Mouse (Mus musculus) 3T3-L1 (cell line): ENCODE results near the gene Dnah10.

Experiments used
- DNase-seq: peaks from one replicate; pipeline ENCODE4 v3.0.0-alpha.2; 2015; ENCODE audit warnings: low read depth, low spot score

Gene Dnah10

GRCm38 (mm10) chr5:124862871-124863741 is 138.2 kb downstream of the Dnah10 start:
- DNase-seq = peak; percentile 54

- peak; percentile 85 for DNase-seq
Measured at GRCm38 (mm10) chr5:124868981-124869380, 144.1 kb downstream of the Dnah10 start.

GRCm38 (mm10) chr5:124872033-124872432 is 147.1 kb downstream of the Dnah10 start:
- peak; percentile 89 for DNase-seq

- no peak for DNase-seq
Measured at GRCm38 (mm10) chr5:124873096-124873495, 148.2 kb downstream of the Dnah10 start.

- no peak for DNase-seq
Measured at GRCm38 (mm10) chr5:124873890-124874601, 149.2 kb downstream of the Dnah10 start.

- DNase-seq = no peak
Measured at GRCm38 (mm10) chr5:124879251-124879650, 154.4 kb downstream of the Dnah10 start.

- DNase-seq = no peak
Measured at GRCm38 (mm10) chr5:124879801-124880200, 154.9 kb downstream of the Dnah10 start.

- DNase-seq = no peak
Measured at GRCm38 (mm10) chr5:124883877-124884276, 159.0 kb downstream of the Dnah10 start.
